Mouse (Mus musculus) kidney, embryonic 16.5 days (tissue): ENCODE results near the gene Rrp1b. TPM values are rescaled to one million over a fixed set of nuclear protein-coding genes. Genes with fewer than 3 reads are reported as not detected.
"Not testable (repeated sequence)": the region's sequence is repeated elsewhere in the genome, so short reads cannot be mapped to it uniquely, and the experiment has no call there.

Source experiments
- ATAC-seq: fragments of 200-750 bp; cut with Nextera tagmentation; 2 replicates; pipeline ENCODE4 v1.8.0; 2017; ENCODE audit warnings: moderate TSS enrichment; ENCODE audit not compliant: low FRiP score, low TSS enrichment
- H3K27ac ChIP-seq: fragments of 300-500 bp; sonication (generic); 2 replicates; pipeline ENCODE4 v1.5.1; 2014; ENCODE audit warnings: low read length
- H3K27me3 ChIP-seq: fragments of 300-500 bp; sonication (generic); 2 replicates; pipeline ENCODE4 v1.6.1; 2014; ENCODE audit warnings: low read length, control low read depth, mixed read lengths; ENCODE audit not compliant: insufficient read depth
- H3K36me3 ChIP-seq: fragments of 300-500 bp; sonication (generic); 2 replicates; pipeline ENCODE4 v1.6.1; 2014; ENCODE audit warnings: low read length, control low read depth, mixed read lengths; ENCODE audit not compliant: insufficient read depth
- H3K4me1 ChIP-seq: fragments of 300-500 bp; sonication (generic); 2 replicates; pipeline ENCODE4 v1.6.1; 2014; ENCODE audit warnings: low read length, control low read depth, mixed read lengths; ENCODE audit not compliant: insufficient read depth
- H3K4me2 ChIP-seq: fragments of 300-500 bp; sonication (generic); replicated peaks from 2 replicates; pipeline ENCODE4 v1.6.1; 2014; ENCODE audit warnings: low read depth, low read length
- H3K4me3 ChIP-seq: fragments of 300-500 bp; sonication (generic); 2 replicates; pipeline ENCODE4 v1.5.1; 2014; ENCODE audit warnings: mild to moderate bottlenecking, low read length
- H3K9ac ChIP-seq: fragments of 300-500 bp; sonication (generic); replicated peaks from 2 replicates; pipeline ENCODE4 v1.6.1; 2014; ENCODE audit warnings: low read length
- H3K9me3 ChIP-seq: fragments of 300-500 bp; sonication (generic); 2 replicates; pipeline ENCODE4 v1.6.1; 2016; ENCODE audit warnings: low read length, control low read depth
- WGBS: fragments of 180-500 bp; shearing (Covaris S2); extraction: QIAGEN DNeasy Blood & Tissue Kit; methylation state at CpG from one replicate; pipeline ENCODE4 v1.1.7; 2014; 5-methylcytosine and 5-hydroxymethylcytosine counted together
- polyA plus RNA-seq: library from polyadenylated mRNA; unstranded; fragments of >200 nt; fragmentation: Nextera tagmentation; extraction: Ambion mirVana; gene quantifications from 2 replicates; pipeline ENCODE4 v1.2.1, GENCODE M21; 2015

Rrp1b gene
- polyA plus RNA-seq, 1 experiment from 2014 or later = 51.4 TPM

DNA sequence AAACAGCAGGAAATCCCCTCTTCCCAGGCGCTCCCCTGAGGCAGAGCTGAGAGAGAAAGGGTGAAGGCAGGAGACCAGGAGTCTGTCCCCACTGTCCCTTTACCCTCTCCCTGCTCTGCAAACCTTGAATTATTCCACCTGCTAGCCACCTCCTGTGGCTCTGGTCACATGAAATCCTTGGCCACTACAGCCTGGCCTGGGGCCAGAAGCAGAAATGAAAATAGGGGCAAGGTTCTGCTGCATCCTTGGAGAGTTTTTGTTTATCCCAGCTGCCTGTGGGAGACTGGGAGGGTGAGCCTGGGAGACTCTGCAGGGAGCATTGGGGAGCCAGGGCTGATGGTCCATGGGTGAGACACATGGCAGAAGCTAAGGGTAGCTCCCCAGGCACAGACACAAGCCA lies 61.8 kb downstream of the Rrp1b start:
- WGBS = 75% methylated on average over 1 of the region's 1 CpGs
- Histone ChIP-seq H3K9me3 (0 out of 2 replicates have a peak, but pooled peaks cover 4% of the 10 kb centered on the region), H3K27me3 (no peaks in the 10 kb centered on the region), H3K36me3 (no peaks in the 10 kb centered on the region), H3K9ac (no peak overlapping the region), H3K27ac (no peak overlapping the region), H3K4me2 (no peak overlapping the region), H3K4me3 (no peak overlapping the region), H3K4me1 (peaks cover 8% of the 10 kb centered on the region; the same call in 1 of the 2 replicates)
- ATAC-seq = no peak

DNA sequence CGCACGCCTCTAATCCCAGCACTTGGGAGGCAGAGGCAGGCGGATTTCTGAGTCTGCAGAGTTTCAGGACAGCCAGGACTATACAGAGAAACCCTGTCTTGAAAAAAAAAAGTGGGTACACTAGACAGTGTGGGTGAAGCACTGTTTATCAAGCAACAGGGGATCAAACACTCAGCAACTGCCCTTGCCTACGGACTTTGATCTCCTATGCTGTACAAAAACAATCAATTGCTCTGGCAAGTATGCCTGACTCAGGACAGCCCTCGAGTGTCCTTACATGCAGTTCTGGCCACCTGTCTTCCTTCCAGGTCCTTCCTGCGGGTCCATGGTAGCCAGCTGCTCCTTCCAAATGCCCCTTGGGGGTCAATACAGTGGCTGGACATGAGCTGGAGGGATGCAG lies 63.0 kb downstream of the Rrp1b start:
- not testable (repeated sequence) for H3K4me1 ChIP-seq, H3K27me3 ChIP-seq, H3K4me2 ChIP-seq, H3K9ac ChIP-seq, H3K27ac ChIP-seq, H3K36me3 ChIP-seq, ATAC-seq, H3K4me3 ChIP-seq, H3K9me3 ChIP-seq
- WGBS = 81% methylated on average over 6 of the region's 6 CpGs

- H3K4me1 ChIP-seq = peaks cover 8% of the 10 kb centered on the region; the same call in 1 of the 2 replicates
- H3K4me2 ChIP-seq = peak overlapping the region; percentile 84
- no peaks in the 10 kb centered on the region for H3K36me3 ChIP-seq
- WGBS = 32% methylated on average over 8 of the region's 8 CpGs
- H3K4me3 ChIP-seq = peak overlapping the region; percentile 47
- H3K9me3 ChIP-seq = no peaks in the 10 kb centered on the region
- peak overlapping the region; percentile 63 for H3K9ac ChIP-seq
- peak; percentile 76 for ATAC-seq
- no peaks in the 10 kb centered on the region for H3K27me3 ChIP-seq
- H3K27ac ChIP-seq = no peak overlapping the region
Measured at GRCm38 (mm10) chr17:32099574-32099942, 63.7 kb downstream of the Rrp1b start.

GRCm38 (mm10) chr17:32099943-32100586 lies 64.2 kb downstream of the Rrp1b start:
- H3K4me3 ChIP-seq = peak overlapping the region; percentile 47
- H3K27ac ChIP-seq = no peak overlapping the region
- H3K9ac ChIP-seq = peak overlapping the region; percentile 63
- peak overlapping the region; percentile 84 for H3K4me2 ChIP-seq
- no peaks in the 10 kb centered on the region for H3K36me3 ChIP-seq
- H3K4me1 ChIP-seq = peaks cover 8% of the 10 kb centered on the region; the same call in 1 of the 2 replicates
- 1% methylated on average over 44 of the region's 44 CpGs for WGBS
- peak; percentile 87 for ATAC-seq
- no peaks in the 10 kb centered on the region for H3K9me3 ChIP-seq
- no peaks in the 10 kb centered on the region for H3K27me3 ChIP-seq

DNA sequence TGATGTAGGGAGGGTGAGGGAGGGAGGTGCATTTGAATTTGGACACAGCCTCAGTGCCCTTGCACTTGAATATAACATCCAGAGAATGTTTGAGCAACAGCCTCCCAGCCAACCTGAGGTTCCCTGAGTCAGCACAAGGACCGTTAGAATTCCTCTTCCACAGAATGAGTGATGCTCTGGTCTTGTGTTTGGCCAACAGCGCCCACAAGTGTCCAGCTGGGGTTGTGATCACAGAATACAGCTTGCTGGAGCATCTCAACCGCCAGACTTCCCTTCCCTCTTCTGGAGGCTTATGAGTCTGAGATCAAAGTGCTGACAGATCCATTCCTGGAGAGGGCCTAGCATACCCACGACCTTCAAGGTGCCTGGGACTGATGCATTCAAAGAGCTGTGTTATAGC lies 67.2 kb downstream of the Rrp1b start:
- H3K4me3 ChIP-seq = no peak overlapping the region
- H3K27me3 ChIP-seq = no peaks in the 10 kb centered on the region
- H3K27ac ChIP-seq = no peak overlapping the region
- peaks cover 8% of the 10 kb centered on the region; the same call in 1 of the 2 replicates for H3K4me1 ChIP-seq
- no peak overlapping the region for H3K4me2 ChIP-seq
- no peaks in the 10 kb centered on the region for H3K9me3 ChIP-seq
- H3K36me3 ChIP-seq = no peaks in the 10 kb centered on the region
- ATAC-seq = no peak
- WGBS = 24% methylated on average over 4 of the region's 4 CpGs
- no peak overlapping the region for H3K9ac ChIP-seq

GRCm38 (mm10) chr17:32106358-32106757 lies 70.5 kb downstream of the Rrp1b start:
- ATAC-seq = no peak
- no peak overlapping the region for H3K4me3 ChIP-seq
- 75% methylated on average over 2 of the region's 2 CpGs for WGBS

GRCm38 (mm10) chr17:32107877-32108276 lies 72.0 kb downstream of the Rrp1b start:
- WGBS = 58% methylated on average over 5 of the region's 5 CpGs
- Histone ChIP-seq H3K27ac (no peak overlapping the region), H3K4me2 (no peak overlapping the region), H3K9me3 (no peaks in the 10 kb centered on the region), H3K36me3 (no peaks in the 10 kb centered on the region), H3K9ac (no peak overlapping the region), H3K4me1 (no peaks in the 10 kb centered on the region), H3K4me3 (no peak overlapping the region), H3K27me3 (no peaks in the 10 kb centered on the region)
- ATAC-seq = no peak

More at GRCm38 (mm10) chr17:32106358-32106757, 70.5 kb downstream of the Rrp1b start:
- H3K9ac ChIP-seq = no peak overlapping the region
- no peaks in the 10 kb centered on the region for H3K36me3 ChIP-seq
- no peaks in the 10 kb centered on the region for H3K4me1 ChIP-seq
- H3K4me2 ChIP-seq = no peak overlapping the region
- H3K27ac ChIP-seq = no peak overlapping the region
- H3K27me3 ChIP-seq = no peaks in the 10 kb centered on the region
- no peaks in the 10 kb centered on the region for H3K9me3 ChIP-seq

- not testable (repeated sequence) for ATAC-seq, H3K9me3 ChIP-seq, H3K27me3 ChIP-seq, H3K4me1 ChIP-seq, H3K4me2 ChIP-seq, H3K27ac ChIP-seq, H3K36me3 ChIP-seq, H3K4me3 ChIP-seq, H3K9ac ChIP-seq
- WGBS = 69% methylated on average over 5 of the region's 5 CpGs
Measured at GRCm38 (mm10) chr17:32108320-32109011, 72.6 kb downstream of the Rrp1b start.

DNA sequence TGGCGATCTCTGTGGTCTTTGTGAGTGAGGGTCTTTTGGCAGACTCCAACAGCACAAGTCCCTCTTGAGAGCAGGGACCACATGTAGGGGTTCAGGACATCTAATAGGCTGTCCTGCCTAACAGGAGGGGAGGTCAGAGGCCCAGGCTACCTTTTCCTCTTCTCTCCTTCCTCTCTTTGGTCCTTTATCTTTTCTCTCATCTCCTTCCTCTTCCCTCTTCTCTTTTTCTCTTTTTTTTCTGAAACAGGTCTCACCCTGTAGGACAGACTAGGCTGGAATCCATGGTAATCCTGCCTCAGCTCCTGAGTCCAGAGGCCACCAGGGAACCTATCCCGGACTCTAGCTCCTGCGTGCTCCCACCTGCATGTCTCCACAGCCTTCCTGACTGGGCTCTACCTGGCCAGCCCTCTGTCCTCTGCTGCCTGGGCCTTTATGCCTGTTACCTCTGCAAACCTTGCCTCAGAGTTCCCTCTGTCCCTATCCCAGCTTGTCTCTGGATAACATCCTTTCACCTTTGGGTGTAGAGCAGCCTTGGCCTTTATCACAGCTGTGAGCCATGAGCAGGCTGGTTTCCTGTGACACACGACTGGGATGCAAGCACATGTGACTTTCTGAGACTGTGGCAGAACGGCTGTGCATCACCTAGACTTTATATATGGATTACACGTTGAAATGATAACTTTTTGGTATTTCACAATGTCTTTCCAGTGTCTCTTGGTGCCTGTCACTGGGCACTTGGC lies 73.5 kb downstream of the Rrp1b start:
- Histone ChIP-seq H3K4me2 (no peak overlapping the region), H3K27me3 (0 out of 2 replicates have a peak, but pooled peaks cover 2% of the 10 kb centered on the region), H3K4me3 (no peak overlapping the region), H3K9me3 (no peaks in the 10 kb centered on the region), H3K27ac (no peak overlapping the region), H3K4me1 (peaks cover 12% of the 10 kb centered on the region), H3K9ac (no peak overlapping the region), H3K36me3 (no peaks in the 10 kb centered on the region)
- WGBS = 72% methylated on average over 6 of the region's 6 CpGs
- no peak for ATAC-seq
